Mouse (Mus musculus) layer of hippocampus, postnatal 36 days (tissue): Measurements from ENCODE around the gene Parp14. TPM values are rescaled to one million over a fixed set of nuclear protein-coding genes. Genes with fewer than 3 reads are reported as not detected.
"Not testable (repeated sequence)": the region's sequence is repeated elsewhere in the genome, so short reads cannot be mapped to it uniquely, and the experiment has no call there.

Experiments
- DNase-seq, 2 experiments: peaks; one replicate each; pipeline ENCODE4 v3.0.0; 2022
- total RNA-seq, 2 experiments: library from RNA; stranded (reverse); gene quantifications; 2 replicates each; pipeline ENCODE4 v1.2.3; 2021

Gene Parp14
- total RNA-seq, result 1 to 10 TPM; 1.3 to 1.9 TPM

DNA sequence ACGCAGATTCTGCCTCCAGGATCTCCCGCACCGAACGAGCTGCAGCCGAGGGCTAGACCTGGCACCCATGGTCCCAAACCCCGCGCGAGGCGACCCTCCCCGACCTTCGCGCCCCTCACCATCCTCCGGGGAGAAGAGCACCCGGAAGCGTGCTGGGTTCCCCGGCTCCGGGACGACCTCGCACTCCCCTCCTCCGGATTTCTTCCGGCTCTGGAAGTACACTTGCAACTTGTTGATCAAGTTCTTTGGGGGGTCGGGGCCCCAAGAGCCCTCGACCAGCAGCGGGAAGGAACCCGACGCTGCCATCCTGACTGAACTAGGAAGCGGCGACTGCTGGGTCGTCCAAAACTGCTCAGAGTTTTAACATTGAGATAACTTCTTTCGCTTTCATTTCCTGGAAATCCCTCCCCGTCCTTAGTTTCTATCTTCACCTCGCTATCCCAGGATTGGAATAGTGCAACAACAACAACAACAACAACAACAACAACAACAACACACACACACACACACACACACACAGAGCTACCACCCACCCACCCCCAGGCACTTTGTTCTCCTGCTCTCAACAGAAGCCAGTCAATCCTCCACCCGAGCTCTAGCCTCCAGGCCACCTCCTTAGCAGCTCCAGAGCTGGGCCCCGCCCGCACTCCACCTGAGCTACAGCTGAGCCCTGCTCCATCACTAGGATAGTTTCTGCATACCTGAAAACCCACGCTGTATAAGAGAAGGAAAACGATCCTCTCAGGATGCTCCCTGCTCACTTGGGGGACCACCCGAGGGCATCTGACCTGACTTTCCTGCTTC is at the start of gene Parp14:
TSS of gene Parp14 (minus strand) at position 497 of the 804 bp plus-strand sequence.
- DNase-seq, result no peak

DNA sequence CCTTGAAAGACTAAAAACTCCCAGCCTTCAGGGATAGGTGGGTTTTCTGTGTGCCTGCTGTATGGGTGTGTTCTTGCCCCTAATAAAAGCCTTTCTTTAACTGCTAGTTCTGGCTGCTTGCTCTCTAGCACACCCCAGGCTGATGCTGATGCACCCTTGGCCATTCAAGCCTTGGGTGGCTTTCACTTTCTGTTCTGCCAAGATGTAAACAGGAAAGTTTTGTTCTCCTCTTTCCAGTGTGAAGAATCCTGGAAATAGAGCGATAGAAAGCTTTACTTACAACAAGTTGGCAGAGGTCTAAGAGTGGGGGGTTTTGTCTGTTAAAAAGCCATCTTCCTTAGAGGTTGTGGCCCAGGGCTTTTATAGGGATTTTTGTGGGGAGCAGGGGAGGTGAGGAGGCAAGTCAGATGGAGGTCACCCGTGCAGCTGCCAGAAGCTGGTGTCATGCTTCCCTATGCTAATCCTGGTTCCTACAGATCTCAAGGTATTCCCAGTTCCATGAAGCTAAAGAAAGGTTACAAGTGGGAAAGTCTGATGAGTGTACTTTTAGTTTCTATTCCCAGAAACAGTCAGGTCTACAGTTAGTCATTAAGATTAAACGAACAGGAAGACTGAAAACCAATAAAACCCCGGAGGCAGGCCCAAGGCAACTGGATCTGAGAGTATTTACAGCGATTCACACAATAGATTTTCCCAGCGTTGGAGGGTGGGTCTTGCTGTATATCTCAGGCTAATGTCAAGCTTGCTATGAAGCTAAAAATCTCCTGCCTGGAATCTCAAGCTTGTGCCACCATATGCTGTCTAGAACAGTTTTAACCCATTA is 47.6 kb upstream of the Parp14 start:
- no peak for DNase-seq

DNA sequence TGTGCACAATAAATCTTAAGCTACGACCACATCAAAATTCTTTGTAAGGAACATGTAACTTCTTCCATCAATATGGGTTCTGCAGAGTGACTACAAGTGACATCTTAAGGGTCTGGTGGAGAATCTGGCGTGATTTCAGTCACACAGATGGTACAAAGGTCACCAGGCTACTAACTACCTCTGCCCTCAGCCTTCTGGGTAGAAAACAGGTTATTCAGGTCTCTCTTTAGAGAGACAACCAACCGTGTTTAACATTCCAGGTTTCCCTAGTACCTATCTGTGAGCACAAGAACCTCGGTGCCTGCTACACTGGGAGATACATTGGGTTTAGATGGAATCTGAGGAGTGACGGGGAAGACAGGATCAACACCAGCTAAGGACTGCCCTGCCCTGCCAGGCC is 43.0 kb upstream of the Parp14 start:
- DNase-seq, result no peak

DNA sequence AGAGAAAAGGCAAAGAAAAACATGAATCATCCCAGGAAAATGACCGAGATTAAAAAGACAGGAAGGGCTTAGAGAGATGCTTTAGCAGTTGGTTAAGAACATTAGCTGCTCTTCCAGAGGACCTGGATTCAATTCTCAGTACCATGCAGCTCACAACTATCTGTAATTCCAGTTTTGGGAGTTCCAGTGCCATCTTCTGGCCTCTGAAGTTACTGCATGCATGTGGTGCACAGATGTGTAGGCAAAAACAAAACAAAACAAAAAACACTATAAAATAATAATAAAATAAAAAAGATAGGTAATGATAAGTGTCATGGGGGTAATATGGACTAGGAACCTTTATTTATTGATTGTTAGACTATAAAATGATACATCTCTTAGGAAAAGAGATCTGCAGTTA is 42.2 kb upstream of the Parp14 start:
- no peak for DNase-seq

DNA sequence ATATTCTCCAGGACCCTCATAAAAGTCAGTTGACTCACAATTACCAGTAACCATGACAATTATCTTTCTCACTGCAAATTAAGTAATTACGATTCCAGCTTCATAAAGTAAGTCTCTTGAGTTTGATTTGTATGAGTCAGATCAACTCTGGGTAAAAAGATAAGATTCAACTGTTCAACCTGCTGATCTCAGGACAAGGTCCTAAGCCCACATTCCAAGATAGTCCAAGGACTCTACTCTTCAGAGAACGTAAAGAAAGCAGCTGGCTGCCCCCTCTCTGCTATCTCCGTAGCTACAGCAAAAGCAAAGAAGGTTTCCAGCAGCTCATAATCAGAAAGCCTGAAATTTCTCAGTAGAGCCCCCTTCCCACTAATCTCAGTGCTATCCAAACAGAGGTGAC is 40.1 kb upstream of the Parp14 start:
- no peak for DNase-seq

DNA sequence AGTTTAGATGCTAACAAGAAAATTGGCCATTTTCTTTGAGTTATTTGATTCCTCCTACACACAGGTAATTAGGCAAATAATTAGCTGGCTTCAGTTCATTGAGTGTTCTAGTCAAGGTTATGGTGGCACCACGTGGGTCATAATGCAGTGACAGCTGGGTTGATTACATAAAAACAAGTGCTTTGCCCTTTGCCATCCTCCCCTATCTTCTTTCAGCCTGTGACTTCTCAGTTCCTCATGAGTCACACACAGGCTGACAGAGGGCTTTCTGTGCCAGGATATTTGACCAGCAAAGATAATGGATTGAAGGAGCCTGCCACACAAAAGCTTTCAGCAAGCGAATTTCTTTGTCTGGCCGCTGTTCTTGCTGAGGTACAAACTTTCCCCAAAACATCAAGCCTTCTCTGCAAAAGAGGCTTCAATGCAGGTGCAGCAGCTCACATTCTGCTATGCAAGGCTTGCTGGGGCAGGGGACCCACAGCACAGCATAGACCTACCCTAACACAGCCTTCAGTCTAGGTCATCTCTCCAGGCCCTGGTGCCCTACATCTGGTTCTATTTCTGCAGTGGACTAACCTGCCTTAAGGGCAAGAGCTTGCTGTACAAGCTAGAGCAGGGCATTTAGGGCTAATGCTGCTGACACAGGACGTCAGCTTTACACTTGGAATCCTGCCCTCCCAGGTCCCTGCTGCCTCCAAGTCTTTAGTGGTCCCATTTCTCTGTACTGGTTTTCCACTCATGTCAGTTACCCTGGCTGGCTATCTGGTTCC is 36.3 kb upstream of the Parp14 start:
- no peak for DNase-seq

DNA sequence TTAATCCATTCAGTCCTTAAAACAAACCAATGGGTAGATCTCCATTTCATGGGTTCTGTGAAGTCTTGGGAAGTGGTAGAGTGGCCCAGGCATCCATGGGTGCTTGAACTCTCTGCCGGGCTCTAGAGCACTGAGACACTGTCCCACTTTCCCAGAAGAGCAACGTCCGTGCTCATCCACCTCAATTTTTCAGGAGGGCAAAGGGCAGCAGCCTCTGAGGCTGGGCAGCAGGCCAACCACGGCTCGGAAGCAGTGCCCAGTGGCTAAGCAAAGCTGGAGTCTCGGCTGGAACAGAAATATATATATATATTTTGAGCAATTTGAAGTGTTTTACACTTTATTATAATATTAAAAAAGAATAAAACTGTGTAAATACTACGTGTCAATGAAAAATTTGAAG is 35.5 kb upstream of the Parp14 start:
- no peak for DNase-seq

DNA sequence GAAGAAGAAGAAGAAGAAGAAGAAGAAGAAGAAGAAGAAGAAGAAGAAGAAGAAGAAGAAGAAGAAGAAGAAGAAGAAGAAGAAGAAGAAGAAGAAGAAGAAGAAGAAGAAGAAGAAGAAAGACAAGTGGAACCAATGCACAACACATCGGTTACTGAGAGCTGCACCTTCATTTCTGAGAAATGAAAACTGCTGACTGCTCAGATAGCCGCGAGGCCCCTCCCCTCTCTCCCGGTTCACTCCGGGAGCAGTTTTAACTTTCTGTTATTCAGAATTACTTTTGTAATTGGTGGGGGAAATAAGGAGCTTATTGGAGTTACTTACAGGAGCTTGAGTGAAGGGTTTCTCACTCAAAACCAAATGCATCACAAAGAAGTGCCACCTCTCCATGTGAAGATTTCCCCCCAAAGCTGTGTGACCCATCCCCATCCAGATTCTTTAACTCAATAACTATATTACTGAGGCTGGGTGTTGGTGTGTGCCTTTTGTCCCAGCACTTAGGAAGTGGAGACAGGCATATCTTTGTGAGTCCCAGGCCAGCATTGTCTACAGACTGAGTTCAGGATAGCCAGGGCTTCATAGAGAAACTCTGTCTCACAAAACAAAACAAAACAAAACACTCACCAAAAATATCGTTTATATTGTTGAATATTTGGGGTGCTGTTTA is 34.6 kb upstream of the Parp14 start:
- no peak for DNase-seq

DNA sequence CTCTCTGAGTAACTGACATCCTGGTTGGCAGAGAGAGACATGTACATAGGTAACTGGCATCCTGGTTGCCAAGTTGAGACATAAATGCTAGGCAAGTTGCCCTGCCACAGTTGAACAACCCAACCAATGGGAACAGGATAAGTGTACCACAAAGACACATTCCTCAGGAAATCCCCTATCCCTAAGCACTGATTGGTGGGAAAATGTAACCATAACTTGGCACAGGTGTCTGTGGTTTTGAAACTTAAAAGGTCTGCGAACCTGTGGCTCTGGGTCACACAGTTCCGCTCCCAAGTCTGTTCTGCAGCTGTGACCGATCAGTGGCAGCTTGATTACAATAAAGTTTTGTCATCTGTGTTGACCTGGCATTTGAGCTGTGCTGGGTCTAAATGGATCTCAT is 34.0 kb upstream of the Parp14 start:
- DNase-seq, result no peak

DNA sequence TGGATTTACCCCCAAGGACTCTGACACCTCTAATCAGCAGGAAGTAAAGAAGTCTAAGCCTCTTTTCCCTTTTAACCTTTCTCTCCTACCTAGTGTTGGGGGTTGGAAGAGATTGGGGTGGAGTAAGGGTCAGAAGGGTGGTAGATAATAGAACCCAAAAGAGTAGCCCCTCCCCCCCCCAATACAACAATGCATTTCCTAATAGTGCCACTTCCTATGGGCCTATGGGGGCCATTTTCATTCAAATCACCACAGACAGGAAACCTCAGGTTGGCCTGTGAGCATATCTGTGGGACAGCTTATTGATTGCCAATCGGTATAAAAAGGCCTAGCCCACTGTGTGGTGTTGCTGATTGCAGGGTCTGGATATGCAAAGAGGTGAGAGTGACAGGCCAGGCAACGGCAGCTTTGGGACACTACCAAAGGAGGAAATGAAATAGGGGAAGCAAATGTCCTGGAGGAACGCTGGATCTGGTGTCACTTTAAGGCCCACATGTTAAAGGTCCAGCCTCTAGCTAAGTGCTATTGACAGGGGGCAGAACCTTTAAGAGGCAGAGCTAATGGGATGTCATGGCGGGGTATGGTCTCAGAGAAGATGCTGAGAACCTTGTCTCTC is 32.9 kb upstream of the Parp14 start:
- no peak for DNase-seq

DNA sequence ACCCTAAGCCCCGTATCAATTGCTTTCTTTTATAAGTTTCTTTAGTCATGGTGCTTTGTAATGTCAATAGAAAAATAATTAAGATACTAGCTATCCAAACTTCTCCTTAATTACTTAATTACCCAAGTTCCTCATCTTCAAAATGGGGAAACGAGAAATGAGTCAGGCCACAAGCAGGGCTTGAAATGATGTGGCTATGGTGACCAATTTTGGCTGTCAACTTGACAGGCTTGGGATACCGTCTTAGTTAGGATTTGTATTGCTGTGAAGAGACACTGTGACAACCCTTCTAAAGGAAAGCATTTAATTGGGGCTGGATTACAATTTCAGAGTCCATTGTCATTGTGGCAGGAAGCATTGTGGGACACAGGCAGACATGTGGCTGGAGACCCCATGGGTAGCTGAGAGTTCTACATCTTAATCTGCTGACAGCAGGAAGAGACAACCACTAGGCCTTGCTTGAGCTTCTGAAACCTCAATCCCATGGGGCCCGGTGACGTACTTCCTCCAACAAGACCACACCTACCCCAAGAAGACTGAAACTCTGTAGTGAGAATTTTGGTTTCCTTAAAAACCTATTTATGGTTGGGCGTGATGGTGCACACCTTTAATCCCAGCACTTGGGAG is 31.8 kb upstream of the Parp14 start:
- no peak for DNase-seq

DNA sequence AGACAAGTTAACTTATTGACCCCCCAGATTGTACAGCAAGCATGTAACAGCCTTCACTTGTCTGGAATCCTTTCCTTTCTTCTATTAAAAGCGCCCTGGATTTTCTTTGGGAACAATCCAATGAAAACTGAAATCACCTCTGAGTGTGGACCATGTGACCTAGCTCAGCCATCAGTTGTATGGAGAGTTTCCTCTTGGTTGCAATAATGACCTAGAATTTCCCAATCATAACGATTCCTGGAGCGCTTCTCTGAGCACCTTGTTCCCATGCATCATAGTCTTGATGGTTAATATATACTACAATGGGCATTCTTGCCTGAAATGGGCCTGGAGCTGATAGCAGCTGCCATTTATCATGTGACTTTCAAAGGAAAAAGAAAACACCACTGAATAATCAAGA is 29.2 kb upstream of the Parp14 start:
- no peak for DNase-seq

DNA sequence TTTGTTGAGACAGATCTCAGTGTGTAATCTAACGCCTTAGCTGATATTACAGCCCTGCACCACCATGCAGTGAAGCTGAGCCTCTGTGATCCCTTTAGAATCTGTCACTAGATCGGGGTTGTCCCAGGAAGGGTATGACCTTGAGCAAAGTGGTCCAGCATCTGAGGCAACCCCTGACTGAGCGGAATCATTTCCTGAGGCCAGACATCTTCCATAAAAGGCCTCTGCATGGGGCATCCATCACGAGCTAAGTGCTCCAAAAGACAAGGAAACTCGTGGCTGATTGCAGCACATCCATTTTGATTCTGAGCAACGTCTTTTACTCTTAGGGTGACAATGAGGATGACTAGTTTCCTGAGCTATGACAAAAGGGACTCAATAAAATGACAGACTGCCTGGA is 23.7 kb upstream of the Parp14 start:
- no peak for DNase-seq

DNA sequence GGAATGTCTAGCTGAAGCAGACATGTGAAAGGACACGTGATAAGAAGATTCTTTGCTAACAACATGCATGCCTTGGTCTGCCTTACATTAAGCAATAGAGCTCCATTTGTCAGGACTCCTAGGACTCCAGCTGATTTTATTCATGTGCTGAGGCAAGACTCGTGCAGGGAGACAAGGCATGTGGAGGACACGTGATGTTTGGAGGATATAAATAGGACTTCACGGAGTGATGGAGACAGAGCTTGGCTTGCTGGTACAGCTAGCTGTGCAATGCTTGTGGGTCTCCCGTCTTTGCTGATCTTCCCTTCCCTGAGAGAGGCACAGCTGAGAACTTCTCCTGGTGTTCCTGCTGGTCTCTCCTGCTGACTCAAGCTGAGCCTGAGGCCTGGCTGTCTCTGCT is 20.3 kb upstream of the Parp14 start:
- DNase-seq, result not testable (repeated sequence)

DNA sequence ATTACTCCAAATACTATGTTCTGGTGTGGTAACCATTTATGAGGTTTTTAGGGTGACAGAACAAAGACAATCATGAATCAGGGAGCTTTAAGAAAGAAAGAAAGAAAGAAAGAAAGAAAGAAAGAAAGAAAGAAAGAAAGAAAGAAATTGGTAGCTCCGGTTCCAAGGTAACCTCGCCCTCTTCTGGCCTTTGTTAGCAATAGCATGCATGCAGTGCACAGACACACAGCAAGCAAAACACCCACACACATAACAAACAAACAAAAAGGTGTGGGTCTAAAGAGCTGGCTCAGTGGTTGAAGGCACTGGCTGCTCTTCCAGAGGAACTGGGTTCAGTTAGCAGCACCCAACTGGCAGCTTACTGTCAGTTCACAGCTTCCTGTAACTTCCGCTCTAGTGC is 19.3 kb upstream of the Parp14 start:
- DNase-seq, result no peak

DNA sequence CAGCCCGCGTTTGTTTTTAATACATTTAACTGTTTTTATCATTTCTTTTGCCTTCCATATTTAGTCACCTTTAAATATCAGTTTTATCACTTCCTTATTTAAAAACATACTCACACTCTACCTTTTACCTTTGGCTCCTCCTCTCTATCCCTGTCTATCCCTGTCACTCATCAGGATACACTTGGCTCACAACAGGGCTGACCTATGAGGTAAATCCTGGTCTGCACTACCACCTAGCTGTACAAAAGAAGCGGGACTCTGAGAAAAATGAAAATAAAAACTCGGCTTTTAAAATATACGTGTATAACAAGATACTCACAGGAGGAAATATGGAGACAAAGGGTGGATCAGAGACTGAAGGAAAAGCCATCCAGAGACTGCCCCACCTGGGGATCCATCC is 17.6 kb upstream of the Parp14 start:
- DNase-seq, result no peak

DNA sequence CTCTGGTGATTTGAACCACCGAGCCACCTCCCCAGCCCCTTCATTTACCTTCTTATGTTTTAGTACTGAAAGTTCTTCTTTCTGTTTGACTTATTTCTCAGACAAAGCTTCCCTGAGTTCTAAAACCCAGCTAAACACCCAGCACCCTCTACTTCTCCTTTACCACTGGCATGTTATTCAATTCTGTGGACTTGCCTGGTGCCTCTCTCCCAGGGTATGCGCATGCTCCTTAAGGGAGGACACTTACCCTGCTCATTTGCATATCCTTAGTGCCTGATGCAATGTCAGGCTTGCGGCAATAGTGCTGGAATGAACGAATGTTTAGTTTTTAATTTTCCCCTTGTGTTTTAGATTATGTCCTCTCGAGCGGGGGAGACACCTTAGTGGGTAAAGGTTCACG is 16.8 kb upstream of the Parp14 start:
- DNase-seq, result no peak

DNA sequence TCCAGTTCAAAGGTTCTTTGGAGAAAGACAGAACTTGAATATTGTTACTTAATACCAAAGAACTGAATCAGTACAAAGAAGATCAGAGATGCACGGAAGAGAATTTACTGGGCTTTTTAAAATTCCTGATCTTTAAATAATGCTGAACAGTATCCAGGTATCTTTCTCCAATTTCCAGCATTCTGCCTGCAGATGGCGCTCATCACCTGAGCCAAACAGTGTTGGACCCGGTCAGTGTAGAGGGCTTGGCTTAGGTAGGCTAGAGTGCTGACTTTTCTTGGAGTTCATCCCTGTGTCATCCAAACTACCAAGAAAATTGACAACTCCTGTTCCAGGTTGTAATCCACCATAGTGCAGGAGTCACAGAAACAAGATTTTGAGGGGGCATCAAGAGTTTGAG is 3.1 kb upstream of the Parp14 start:
- peak; percentile 14 to 20 for DNase-seq

DNA sequence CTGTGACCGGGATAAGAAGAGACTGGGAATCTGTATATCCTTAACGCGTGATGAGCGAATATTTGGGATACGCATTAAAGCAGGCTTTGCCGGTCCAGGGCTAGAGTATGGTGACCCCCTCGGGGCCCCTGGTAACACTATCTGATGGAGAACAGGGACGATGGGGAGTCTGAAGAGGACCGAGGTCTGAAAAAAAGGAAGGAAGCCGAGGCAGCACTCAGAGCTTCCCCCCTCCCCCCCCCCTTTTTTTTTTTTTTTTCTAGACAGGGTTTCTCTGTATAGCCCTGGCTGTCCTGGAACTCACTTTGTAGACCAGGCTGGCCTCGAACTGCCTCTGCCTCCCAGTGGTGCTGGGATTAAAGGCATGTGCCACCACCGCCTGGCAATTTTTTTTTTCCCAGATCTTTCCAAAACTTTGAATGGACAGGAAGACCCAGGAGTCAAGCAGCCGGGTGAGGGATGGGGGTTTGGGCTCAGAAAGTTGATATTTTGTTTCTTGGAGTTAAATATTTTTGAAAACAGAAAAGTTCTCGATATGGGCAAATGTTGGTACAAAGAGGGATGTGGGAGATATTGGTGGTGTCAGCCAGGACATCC is 1.2 kb upstream of the Parp14 start:
- DNase-seq, result no peak

DNA sequence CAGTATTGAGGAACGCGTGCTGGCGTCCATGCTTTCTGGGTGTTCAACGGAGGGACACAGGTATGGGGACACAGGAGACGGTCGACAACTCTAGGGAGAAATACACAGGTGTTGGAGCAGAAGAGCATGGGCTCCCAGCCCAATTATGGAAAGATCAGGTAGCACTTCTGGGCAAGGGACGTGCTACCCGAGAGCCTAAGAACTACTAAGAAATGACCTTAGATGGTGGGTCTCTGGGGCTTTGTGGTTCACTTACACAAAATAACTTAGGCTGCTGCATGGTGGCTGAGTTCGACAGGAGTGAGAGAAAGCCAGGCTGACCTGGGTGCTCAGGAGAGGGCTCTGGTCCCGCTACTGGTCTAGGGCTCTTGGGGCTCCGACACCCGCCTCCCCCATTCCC is 554 bp upstream of the Parp14 start:
- no peak for DNase-seq

DNA sequence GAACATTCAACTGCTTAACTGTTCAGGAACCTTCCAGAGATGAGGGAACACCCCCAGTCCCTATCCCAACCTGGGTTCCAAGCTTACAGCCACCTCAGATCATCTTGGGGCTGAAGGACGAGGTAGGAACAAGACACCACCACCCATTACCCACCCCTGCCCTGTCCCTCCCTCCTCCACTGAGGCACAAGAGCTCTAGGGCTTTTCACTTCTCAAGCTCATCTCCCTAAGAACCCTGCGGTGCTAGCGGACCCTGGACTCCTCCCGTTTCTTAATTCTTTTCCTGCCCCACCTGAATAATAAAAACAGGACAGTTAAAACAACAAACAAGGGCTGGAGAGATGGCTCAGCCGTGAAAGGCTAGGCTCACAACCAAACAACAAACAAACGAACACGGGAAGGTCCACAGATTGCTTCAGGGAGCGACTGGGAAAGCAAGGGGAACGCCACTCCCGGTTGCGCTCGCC is 730 bp downstream of the Parp14 start:
- DNase-seq, result no peak
